Mouse (Mus musculus): ENCODE measurements around the gene Pwwp2b. TPM values are rescaled to one million over a fixed set of nuclear protein-coding genes. Genes with fewer than 3 reads are reported as not detected.

The Pwwp2b gene
- polyA plus RNA-seq, 1 experiment, result 7.9 TPM

- 2% methylated on average over 53 of the region's 53 CpGs for WGBS
- Histone ChIP-seq H3K27me3 (replicated peaks; ENCODE audit: control insufficient read depth, insufficient read depth, low read length) (no peaks in the 10 kb centered on the region), H3K27ac (ENCODE audit: insufficient read depth, low read depth, low read length) (peak within 1 kb of the TSS; percentile 85), H3K36me3 (ENCODE audit: control insufficient read depth, insufficient read depth, low read length) (no peaks in the 10 kb centered on the region), H3K4me3 (ENCODE audit: insufficient read depth, low read depth, low read length) (peak within 1 kb of the TSS; percentile 88), H3K4me1 (ENCODE audit: control insufficient read depth, insufficient read depth, low read length) (peaks cover 5% of the 10 kb centered on the region; the same call in 1 of the 2 replicates)
- DNase-seq, result peak; percentile 99
- TF ChIP-seq CTCF (conservative IDR thresholded peaks at IDR 0.05; ENCODE audit: insufficient read depth, insufficient read length, low read depth, low read length) (no peak), POLR2A (IDR thresholded peaks at IDR 0.05; ENCODE audit: low read depth, low read length) (peak; percentile 37)
Observed at GRCm38 (mm10) chr7:139212754-139213745, 35.2 kb upstream of the Pwwp2b start, which contains the start of the genes Lrrc27 and Stk32c. TSS of gene Lrrc27 (plus strand) at chr7:139212988. TSS of gene Stk32c (minus strand) at chr7:139213307.

GRCm38 (mm10) chr7:139213751-139214150, 34.5 kb upstream of the Pwwp2b start:
- Histone ChIP-seq H3K4me1 (ENCODE audit: control insufficient read depth, insufficient read depth, low read length) (peaks cover 2% of the 10 kb centered on the region; the same call in 1 of the 2 replicates), H3K4me3 (ENCODE audit: insufficient read depth, low read depth, low read length) (peak overlapping the region; percentile 55; the same call in 1 of the 2 replicates), H3K27me3 (replicated peaks; ENCODE audit: control insufficient read depth, insufficient read depth, low read length) (no peaks in the 10 kb centered on the region), H3K36me3 (ENCODE audit: control insufficient read depth, insufficient read depth, low read length) (no peaks in the 10 kb centered on the region), H3K27ac (ENCODE audit: insufficient read depth, low read depth, low read length) (no peak overlapping the region)
- no peak for DNase-seq
- TF ChIP-seq CTCF (conservative IDR thresholded peaks at IDR 0.05; ENCODE audit: insufficient read depth, insufficient read length, low read depth, low read length) (no peak), POLR2A (IDR thresholded peaks at IDR 0.05; ENCODE audit: low read depth, low read length) (no peak)
- WGBS, result 59% methylated on average over 3 of the region's 3 CpGs

- H3K27ac ChIP-seq (ENCODE audit: insufficient read depth, low read depth, low read length), result no peak overlapping the region
- WGBS, result 74% methylated on average over 3 of the region's 3 CpGs
- TF ChIP-seq POLR2A (IDR thresholded peaks at IDR 0.05; ENCODE audit: low read depth, low read length) (no peak), CTCF (conservative IDR thresholded peaks at IDR 0.05; ENCODE audit: insufficient read depth, insufficient read length, low read depth, low read length) (no peak)
Observed at GRCm38 (mm10) chr7:139214160-139214559, 34.1 kb upstream of the Pwwp2b start.

GRCm38 (mm10) chr7:139214596-139215340, 33.5 kb upstream of the Pwwp2b start:
- Histone ChIP-seq H3K27me3 (replicated peaks; ENCODE audit: control insufficient read depth, insufficient read depth, low read length) (no peaks in the 10 kb centered on the region), H3K4me3 (ENCODE audit: insufficient read depth, low read depth, low read length) (no peak overlapping the region), H3K27ac (ENCODE audit: insufficient read depth, low read depth, low read length) (no peak overlapping the region), H3K4me1 (ENCODE audit: control insufficient read depth, insufficient read depth, low read length) (peaks cover 7% of the 10 kb centered on the region; the same call in 1 of the 2 replicates), H3K36me3 (ENCODE audit: control insufficient read depth, insufficient read depth, low read length) (no peaks in the 10 kb centered on the region)
- DNase-seq, result no peak
- WGBS, result 89% methylated on average over 14 of the region's 14 CpGs
- no peak for TF ChIP-seq POLR2A (IDR thresholded peaks at IDR 0.05; ENCODE audit: low read depth, low read length)
- TF ChIP-seq CTCF (conservative IDR thresholded peaks at IDR 0.05; ENCODE audit: insufficient read depth, insufficient read length, low read depth, low read length), result no peak

More at GRCm38 (mm10) chr7:139214160-139214559, 34.1 kb upstream of the Pwwp2b start:
- peaks cover 5% of the 10 kb centered on the region; the same call in 1 of the 2 replicates for H3K4me1 ChIP-seq (ENCODE audit: control insufficient read depth, insufficient read depth, low read length)
- DNase-seq, result no peak
- no peaks in the 10 kb centered on the region for H3K27me3 ChIP-seq (replicated peaks; ENCODE audit: control insufficient read depth, insufficient read depth, low read length)
- H3K36me3 ChIP-seq (ENCODE audit: control insufficient read depth, insufficient read depth, low read length), result no peaks in the 10 kb centered on the region
- H3K4me3 ChIP-seq (ENCODE audit: insufficient read depth, low read depth, low read length), result no peak overlapping the region

- H3K4me3 ChIP-seq (ENCODE audit: insufficient read depth, low read depth, low read length), result no peak overlapping the region
- H3K27ac ChIP-seq (ENCODE audit: insufficient read depth, low read depth, low read length), result no peak overlapping the region
- no peak for DNase-seq
- peaks cover 7% of the 10 kb centered on the region; the same call in 1 of the 2 replicates for H3K4me1 ChIP-seq (ENCODE audit: control insufficient read depth, insufficient read depth, low read length)
- TF ChIP-seq CTCF (conservative IDR thresholded peaks at IDR 0.05; ENCODE audit: insufficient read depth, insufficient read length, low read depth, low read length) (no peak), POLR2A (IDR thresholded peaks at IDR 0.05; ENCODE audit: low read depth, low read length) (no peak)
- H3K36me3 ChIP-seq (ENCODE audit: control insufficient read depth, insufficient read depth, low read length), result no peaks in the 10 kb centered on the region
- WGBS, result 61% methylated on average over 1 of the region's 1 CpGs
- H3K27me3 ChIP-seq (replicated peaks; ENCODE audit: control insufficient read depth, insufficient read depth, low read length), result no peaks in the 10 kb centered on the region
Observed at GRCm38 (mm10) chr7:139215516-139215915, 32.8 kb upstream of the Pwwp2b start.

GRCm38 (mm10) chr7:139215946-139216345, 32.3 kb upstream of the Pwwp2b start:
- no peak for TF ChIP-seq POLR2A (IDR thresholded peaks at IDR 0.05; ENCODE audit: low read depth, low read length)
- no peak for TF ChIP-seq CTCF (conservative IDR thresholded peaks at IDR 0.05; ENCODE audit: insufficient read depth, insufficient read length, low read depth, low read length)

More at GRCm38 (mm10) chr7:139215946-139216345, 32.3 kb upstream of the Pwwp2b start:
- no peaks in the 10 kb centered on the region for H3K27me3 ChIP-seq (replicated peaks; ENCODE audit: control insufficient read depth, insufficient read depth, low read length)
- DNase-seq, result no peak
- peaks cover 7% of the 10 kb centered on the region; the same call in 1 of the 2 replicates for H3K4me1 ChIP-seq (ENCODE audit: control insufficient read depth, insufficient read depth, low read length)
- no peak overlapping the region for H3K27ac ChIP-seq (ENCODE audit: insufficient read depth, low read depth, low read length)
- H3K4me3 ChIP-seq (ENCODE audit: insufficient read depth, low read depth, low read length), result no peak overlapping the region
- WGBS, result 80% methylated on average over 7 of the region's 7 CpGs
- no peaks in the 10 kb centered on the region for H3K36me3 ChIP-seq (ENCODE audit: control insufficient read depth, insufficient read depth, low read length)

Data from kidney, adult 2 months (tissue).